ENCODE assay signal across 26 mouse cellular contexts in the genomic region with DNA sequence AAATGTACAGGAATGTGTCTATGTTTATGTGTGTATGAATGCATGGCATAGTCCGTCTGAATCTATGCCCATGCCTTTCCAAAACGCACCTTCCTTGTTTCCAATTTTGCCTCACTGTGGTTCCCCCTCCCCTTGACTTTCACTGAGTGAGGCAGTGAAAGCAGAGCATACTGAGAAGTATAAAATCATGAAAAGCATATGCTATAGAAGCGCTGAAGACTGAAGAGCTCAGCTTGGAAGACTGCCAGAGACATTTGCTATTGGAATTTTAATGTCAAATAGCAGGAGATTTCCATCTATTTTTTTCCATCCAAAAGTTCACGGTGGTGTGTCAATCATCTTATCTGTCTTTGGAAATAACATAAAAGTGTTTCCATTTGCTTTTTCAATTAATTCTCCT.
A peak's percentile ranks its signal among the peaks of the same experiment; 100 is the strongest.
DNase-seq lines count a peak whose midpoint lies in the region; ATAC-seq and TF ChIP-seq lines count a peak whose summit lies in the region.
"Had no signal": no experiment of that assay in that cellular context is flagged by ENCODE, and none has a peak within 500 bp of the region (broad histone marks: within the 10 kb centered on the region; RNA-seq: fewer than 3 reads in every experiment).

No protein-coding gene starts in this region.

- peak; percentile 27; the same call in 1 of the 2 replicates for ATAC-seq in hindbrain, embryonic 14.5 days (ENCODE audit: low FRiP score)
- no peak for ATAC-seq in hindbrain, embryonic 16.5 days
- no peak for ATAC-seq in lung, postnatal 0 days
- ATAC-seq in forebrain, embryonic 16.5 days = peak; percentile 95
- no peak for ATAC-seq in monocyte, adult 5-6 weeks (replicated peaks; ENCODE audit: insufficient number of reproducible peaks, low FRiP score, low TSS enrichment, poor library complexity, severe bottlenecking)
- ATAC-seq: activated CD4-positive, CD25-positive, alpha-beta regulatory T cell, adult 4 months; intestine, embryonic 16.5 days; liver, postnatal 0 days had no signal

- no peak for DNase-seq in hindbrain, embryonic 14.5 days (ENCODE audit: low spot score)
- DNase-seq in lung, postnatal 0 days (ENCODE audit: low spot score) = peak; percentile 6
- DNase-seq in lung, postnatal 10 days = no peak
- peak; percentile 31 for DNase-seq in brain, adult 2 months (ENCODE audit: low read depth, low spot score)
- no peak for DNase-seq in layer of hippocampus, adult 11-12 months (ENCODE audit: low spot score)
- DNase-seq: adrenal gland, adult 8-10 months; cerebellum, adult 9-10 months; heart, postnatal 36 days; kidney, adult 9 months; kidney, postnatal 4 days; layer of hippocampus, adult 9-11 months; liver, postnatal 0 days; retina, postnatal 1 day; right cerebral cortex, postnatal 25 days; thymus, postnatal 14 days had no signal

- no peaks in the 10 kb centered on the region for H3K27me3 ChIP-seq in hindbrain, embryonic 14.5 days (ENCODE audit: control insufficient read depth, insufficient read depth, low read length)
- no peaks in the 10 kb centered on the region for H3K27me3 ChIP-seq in hindbrain, embryonic 16.5 days (replicated peaks; ENCODE audit: control insufficient read depth, insufficient read depth, low read length)
- no peaks in the 10 kb centered on the region for H3K27me3 ChIP-seq in lung, postnatal 0 days (replicated peaks; ENCODE audit: insufficient read depth, low read length)
- H3K27me3 ChIP-seq in forebrain, embryonic 16.5 days (replicated peaks; ENCODE audit: control insufficient read depth, insufficient read depth, low read length) = no peaks in the 10 kb centered on the region
- H3K27me3 ChIP-seq: heart, embryonic 15.5 days; hindbrain, embryonic 15.5 days; neural tube, embryonic 13.5 days had no signal

- no peaks in the 10 kb centered on the region for H3K9me3 ChIP-seq in hindbrain, embryonic 14.5 days (ENCODE audit: control insufficient read depth, low read length)
- H3K9me3 ChIP-seq in hindbrain, embryonic 16.5 days (ENCODE audit: control insufficient read depth, low read length) = no peaks in the 10 kb centered on the region
- no peaks in the 10 kb centered on the region for H3K9me3 ChIP-seq in lung, postnatal 0 days (ENCODE audit: low read length)
- H3K9me3 ChIP-seq in forebrain, embryonic 16.5 days (ENCODE audit: control insufficient read depth, low read length) = no peaks in the 10 kb centered on the region
- H3K9me3 ChIP-seq: heart, embryonic 15.5 days; hindbrain, embryonic 15.5 days; neural tube, embryonic 13.5 days had no signal

- H3K9ac ChIP-seq in hindbrain, embryonic 14.5 days = no peak overlapping the region
- no peak overlapping the region for H3K9ac ChIP-seq in hindbrain, embryonic 16.5 days (ENCODE audit: low read depth, low read length)
- H3K9ac ChIP-seq in lung, postnatal 0 days (replicated peaks; ENCODE audit: low read depth) = no peak overlapping the region
- H3K9ac ChIP-seq in forebrain, embryonic 16.5 days (replicated peaks; ENCODE audit: low read depth, low read length) = no peak overlapping the region
- H3K9ac ChIP-seq: heart, embryonic 15.5 days; hindbrain, embryonic 15.5 days; liver, postnatal 0 days; neural tube, embryonic 13.5 days had no signal

- H3K4me1 ChIP-seq in hindbrain, embryonic 14.5 days (replicated peaks; ENCODE audit: control insufficient read depth, insufficient read depth, low read length) = no peaks in the 10 kb centered on the region
- no peaks in the 10 kb centered on the region for H3K4me1 ChIP-seq in hindbrain, embryonic 16.5 days (ENCODE audit: control insufficient read depth, insufficient read depth, low read depth, low read length)
- no peaks in the 10 kb centered on the region for H3K4me1 ChIP-seq in lung, postnatal 0 days (ENCODE audit: insufficient read depth, low read depth, low read length)
- H3K4me1 ChIP-seq in forebrain, embryonic 16.5 days (replicated peaks; ENCODE audit: control insufficient read depth, insufficient read depth, low read length) = no peaks in the 10 kb centered on the region
- H3K4me1 ChIP-seq: heart, embryonic 15.5 days; hindbrain, embryonic 15.5 days; neural tube, embryonic 13.5 days had no signal

- H3K36me3 ChIP-seq in hindbrain, embryonic 14.5 days (replicated peaks; ENCODE audit: control insufficient read depth, insufficient read depth) = no peaks in the 10 kb centered on the region
- no peaks in the 10 kb centered on the region for H3K36me3 ChIP-seq in hindbrain, embryonic 16.5 days (ENCODE audit: control insufficient read depth, insufficient read depth, low read length)
- no peaks in the 10 kb centered on the region for H3K36me3 ChIP-seq in lung, postnatal 0 days (ENCODE audit: insufficient read depth, low read length)
- no peaks in the 10 kb centered on the region for H3K36me3 ChIP-seq in forebrain, embryonic 16.5 days (ENCODE audit: control insufficient read depth, insufficient read depth)
- H3K36me3 ChIP-seq: heart, embryonic 15.5 days; hindbrain, embryonic 15.5 days; neural tube, embryonic 13.5 days had no signal

- 72% methylated on average over 4 of the region's 4 CpGs for WGBS in hindbrain, embryonic 14.5 days
- 61% methylated on average over 4 of the region's 4 CpGs for WGBS in hindbrain, embryonic 16.5 days
- 51% methylated on average over 4 of the region's 4 CpGs for WGBS in lung, postnatal 0 days
- WGBS in forebrain, embryonic 16.5 days = 39% methylated on average over 4 of the region's 4 CpGs

- no peak overlapping the region for H3K4me2 ChIP-seq in hindbrain, embryonic 14.5 days (replicated peaks)
- no peak overlapping the region for H3K4me2 ChIP-seq in hindbrain, embryonic 16.5 days (ENCODE audit: low read length)
- H3K4me2 ChIP-seq in lung, postnatal 0 days (replicated peaks; ENCODE audit: low read depth, low read length) = no peak overlapping the region
- no peak overlapping the region for H3K4me2 ChIP-seq in forebrain, embryonic 16.5 days (ENCODE audit: low read length)
- H3K4me2 ChIP-seq: heart, embryonic 15.5 days; hindbrain, embryonic 15.5 days; liver, embryonic 11.5 days; neural tube, embryonic 13.5 days had no signal

- H3K27ac ChIP-seq in hindbrain, embryonic 14.5 days = no peak overlapping the region
- no peak overlapping the region for H3K27ac ChIP-seq in hindbrain, embryonic 16.5 days (ENCODE audit: low read depth, low read length)
- H3K27ac ChIP-seq in lung, postnatal 0 days (ENCODE audit: low read length) = no peak overlapping the region
- H3K27ac ChIP-seq in forebrain, embryonic 16.5 days (ENCODE audit: low read length) = no peak overlapping the region
- H3K27ac ChIP-seq: heart, embryonic 15.5 days; hindbrain, embryonic 15.5 days; left cerebral cortex, adult 2 months; neural tube, embryonic 13.5 days had no signal

- H3K4me3 ChIP-seq in hindbrain, embryonic 14.5 days (replicated peaks; ENCODE audit: low read length) = no peak overlapping the region
- H3K4me3 ChIP-seq in hindbrain, embryonic 16.5 days (ENCODE audit: low read length) = no peak overlapping the region
- no peak overlapping the region for H3K4me3 ChIP-seq in lung, postnatal 0 days (ENCODE audit: low read depth, low read length)
- no peak overlapping the region for H3K4me3 ChIP-seq in forebrain, embryonic 16.5 days (replicated peaks; ENCODE audit: low read length)
- H3K4me3 ChIP-seq: heart, embryonic 15.5 days; hindbrain, embryonic 15.5 days; left cerebral cortex, adult 2 months; myocyte; neural tube, embryonic 13.5 days had no signal

- TF ChIP-seq CTCF in lung, postnatal 0 days (IDR thresholded peaks at IDR 0.05) = no peak

- no peak for TF ChIP-seq EP300 in lung, postnatal 0 days (IDR thresholded peaks at IDR 0.05)

Comparison
In these comparisons a context has a peak if more than half of its experiments do, and no peak if none do; other contexts are left out.
1. ATAC-seq: peak in hindbrain, embryonic 14.5 days (single experiment) and forebrain, embryonic 16.5 days (single experiment); none in hindbrain, embryonic 16.5 days (single experiment), lung, postnatal 0 days (single experiment) and monocyte, adult 5-6 weeks (single experiment).
2. DNase-seq: peak in lung, postnatal 0 days (single experiment) and brain, adult 2 months (single experiment); none in hindbrain, embryonic 14.5 days (single experiment), lung, postnatal 10 days (single experiment) and layer of hippocampus, adult 11-12 months (single experiment).